Mouse (Mus musculus): Measurements from ENCODE around the gene Knl1. TPM values are rescaled to one million over a fixed set of nuclear protein-coding genes. Genes with fewer than 3 reads are reported as not detected.

Knl1 gene
- total and polyA plus RNA-seq, 3 experiments: 18.6 to 160 (median 23.2) TPM

- no peak for TF ChIP-seq E2F4 (IDR thresholded peaks at IDR 0.05; ENCODE audit: borderline replicate concordance, low read depth, low read length)
- no peak for TF ChIP-seq BHLHE40 (IDR thresholded peaks at IDR 0.05; ENCODE audit: borderline replicate concordance, low read depth, low read length)
These were observed 66.4 kb downstream of the Knl1 start (continued) for GRCm38 (mm10) chr2:119113121-119113925.

- Histone ChIP-seq H3K79me2 (ENCODE audit: control insufficient read depth, insufficient read depth, low read length, poor library complexity) (no peaks in the 10 kb centered on the region), H3K27me3 (ENCODE audit: control insufficient read depth in 1 of 2, insufficient read depth in 2 of 2, low read length in 2 of 2) (no peaks in the 10 kb centered on the region), H3K4me1 (ENCODE audit: control insufficient read depth in 1 of 2, insufficient read depth in 2 of 2, low read length in 2 of 2) (peaks cover 19 to 21% of the 10 kb centered on the region in 2 experiments), H3K36me3 (ENCODE audit: control insufficient read depth in 1 of 2, insufficient read depth in 2 of 2, low read length in 2 of 2) (peaks cover 23 to 29% of the 10 kb centered on the region in 2 experiments), H3K9ac (ENCODE audit: control insufficient read depth, low read depth, low read length, poor library complexity, severe bottlenecking) (no peak overlapping the region), H3K4me3 (ENCODE audit: control insufficient read depth in 1 of 2, insufficient read depth in 1 of 2, low read depth in 2 of 2, low read length in 2 of 2) (no peak overlapping the region), H3K27ac (ENCODE audit: control insufficient read depth, low read depth, low read length) (peak overlapping the region; percentile 80), H3K9me3 (replicated peaks; ENCODE audit: insufficient read depth, low read length) (no peaks in the 10 kb centered on the region)
- DNase-seq (ENCODE audit: low read depth, low spot score): peak; percentile 89
- peak; percentile 97 for TF ChIP-seq GATA1 (IDR thresholded peaks at IDR 0.05; ENCODE audit: low read depth, low read length)
- no peak for TF ChIP-seq POLR2AphosphoS5 (IDR thresholded peaks at IDR 0.05; ENCODE audit: borderline replicate concordance, low read depth, low read length)
- peak; percentile 68; the same call in 1 of the 2 replicates for TF ChIP-seq MAZ (IDR thresholded peaks at IDR 0.05; ENCODE audit: low read depth, low read length)
- TF ChIP-seq EP300 (IDR thresholded peaks at IDR 0.05; ENCODE audit: low read depth in 1 of 2, low read length in 2 of 2): peak; percentile 87 to 95
- TF ChIP-seq TAL1 (IDR thresholded peaks at IDR 0.05; ENCODE audit: low read length): peak; percentile 89
- TF ChIP-seq UBTF (IDR thresholded peaks at IDR 0.05; ENCODE audit: borderline replicate concordance, insufficient read depth, low read depth, low read length): no peak
- no peak for TF ChIP-seq KAT2A (conservative IDR thresholded peaks at IDR 0.05; ENCODE audit: low read depth, low read length)
- peak; percentile 11; the same call in 1 of the 2 replicates for TF ChIP-seq TBP (IDR thresholded peaks at IDR 0.05; ENCODE audit: low read depth, low read length)
- TF ChIP-seq TCF12 (IDR thresholded peaks at IDR 0.05; ENCODE audit: low read depth, low read length): peak; percentile 94
- no peak for TF ChIP-seq RAD21 (IDR thresholded peaks at IDR 0.05; ENCODE audit: low read depth, low read length)
- peak; percentile 81; the same call in 1 of the 2 replicates for TF ChIP-seq SIN3A (IDR thresholded peaks at IDR 0.05; ENCODE audit: low read length)
- TF ChIP-seq ETS1 (IDR thresholded peaks at IDR 0.05; ENCODE audit: low read depth, low read length): peak; percentile 79
- TF ChIP-seq POLR2AphosphoS2 (IDR thresholded peaks at IDR 0.05; ENCODE audit: low read length): 0 out of 2 replicates have a peak, but pooled peaks have one; percentile 59
- peak; percentile 70; the same call in 1 of the 2 replicates for TF ChIP-seq MYC (IDR thresholded peaks at IDR 0.05; ENCODE audit: low read depth, low read length)
- no peak; the same call in 1 of the 2 replicates for TF ChIP-seq SMC3 (IDR thresholded peaks at IDR 0.05; ENCODE audit: low read depth, low read length)
- peak; percentile 51; the same call in 1 of the 2 replicates for TF ChIP-seq MXI1 (IDR thresholded peaks at IDR 0.05; ENCODE audit: low read depth, low read length)
- TF ChIP-seq BHLHE40 (IDR thresholded peaks at IDR 0.05; ENCODE audit: borderline replicate concordance, low read depth, low read length): peak; percentile 50; the same call in 1 of the 2 replicates
- TF ChIP-seq POLR2A (IDR thresholded peaks at IDR 0.05; ENCODE audit: control insufficient read depth in 1 of 2, insufficient read depth in 1 of 2, low read depth in 1 of 2, low read length in 2 of 2, poor library complexity in 1 of 2): no peak; a peak in 1 of 4 replicates
- no peak for TF ChIP-seq ZNF384 (IDR thresholded peaks at IDR 0.05; ENCODE audit: low read depth, low read length)
- TF ChIP-seq ZKSCAN1 (IDR thresholded peaks at IDR 0.05; ENCODE audit: low read depth, low read length): no peak
- no peak for TF ChIP-seq ZC3H11A (IDR thresholded peaks at IDR 0.05; ENCODE audit: low read depth, low read length)
- TF ChIP-seq RCOR1 (IDR thresholded peaks at IDR 0.05; ENCODE audit: low read depth, low read length): peak; percentile 87
- TF ChIP-seq ELF1 (IDR thresholded peaks at IDR 0.05; ENCODE audit: low read depth, low read length): 0 out of 2 replicates have a peak, but pooled peaks have one; percentile 9
These were observed 89.5 kb downstream of the Knl1 start for GRCm38 (mm10) chr2:119136346-119136898.
